Mouse (Mus musculus) liver, embryonic 14.5 days (tissue): ENCODE measurements around the gene Spx. TPM values are rescaled to one million over a fixed set of nuclear protein-coding genes. Genes with fewer than 3 reads are reported as not detected.

Experiments
- ATAC-seq: fragments of 200-750 bp; cut with Nextera tagmentation; 2 replicates; pipeline ENCODE4 v1.8.0; 2017; ENCODE audit warnings: moderate number of reproducible peaks, mild to moderate bottlenecking, moderate library complexity; ENCODE audit not compliant: insufficient read depth
- DNase-seq, 3 experiments: peaks; one replicate each; pipeline ENCODE4 v3.0.0-alpha.2; 2012 to 2013; ENCODE audit warnings: low read depth in 3 of 3, low spot score in 3 of 3
- H3K27ac ChIP-seq: fragments of 300-500 bp; sonication (generic); 2 replicates; pipeline ENCODE4 v1.5.1; 2014; ENCODE audit warnings: moderate library complexity, mild to moderate bottlenecking, control low read depth, inconsistent platforms
- H3K27me3 ChIP-seq: fragments of 300-500 bp; sonication (generic); 2 replicates; pipeline ENCODE4 v1.6.1; 2014; ENCODE audit warnings: mild to moderate bottlenecking, low read length, moderate library complexity; ENCODE audit not compliant: control insufficient read depth, insufficient read depth
- H3K36me3 ChIP-seq: fragments of 300-500 bp; sonication (generic); replicated peaks from 2 replicates; pipeline ENCODE4 v1.6.1; 2014; ENCODE audit warnings: low read depth; ENCODE audit not compliant: control insufficient read depth, insufficient read depth
- H3K4me1 ChIP-seq, 2 experiments: fragments of 200-500 bp in 1 of 2; fragments of 300-500 bp in 1 of 2; sonication (generic) in 1 of 2; replicated peaks; 2 replicates each; pipeline ENCODE4 v1.6.1; 2012 to 2014; ENCODE audit warnings: antibody characterized with exemption in 1 of 2, inconsistent platforms in 1 of 2, low read length in 1 of 2; ENCODE audit not compliant: control insufficient read depth in 2 of 2, insufficient read depth in 2 of 2
- H3K4me2 ChIP-seq: fragments of 300-500 bp; sonication (generic); 2 replicates; pipeline ENCODE4 v1.6.1; 2014; ENCODE audit warnings: low read depth, mild to moderate bottlenecking, control low read depth, moderate library complexity
- H3K4me3 ChIP-seq, 2 experiments: fragments of 200-500 bp in 1 of 2; fragments of 300-500 bp in 1 of 2; sonication (generic) in 1 of 2; 2 replicates each; pipeline ENCODE4 v1.5.1; 2012 to 2014; ENCODE audit warnings: low read depth in 2 of 2, low read length in 2 of 2, mild to moderate bottlenecking in 2 of 2, control low read depth in 1 of 2, inconsistent platforms in 1 of 2, moderate library complexity in 1 of 2; ENCODE audit not compliant: insufficient read depth in 1 of 2
- H3K9ac ChIP-seq: fragments of 300-500 bp; sonication (generic); replicated peaks from 2 replicates; pipeline ENCODE4 v1.6.1; 2014; ENCODE audit warnings: mild to moderate bottlenecking, control low read depth, moderate library complexity
- H3K9me3 ChIP-seq: fragments of 300-500 bp; sonication (generic); 2 replicates; pipeline ENCODE4 v1.6.1; 2016; ENCODE audit warnings: low read length, mixed read lengths; ENCODE audit not compliant: control insufficient read depth
- CTCF ChIP-seq: IDR thresholded peaks from 2 replicates; pipeline ENCODE4 v1.5.1; 2016; ENCODE audit warnings: antibody characterized with exemption, low read depth, control low read depth
- EP300 ChIP-seq: IDR thresholded peaks from 2 replicates; pipeline ENCODE4 v1.6.1; 2016; ENCODE audit warnings: antibody characterized with exemption, low read depth
- WGBS: fragments of 180-500 bp; shearing (Covaris S2); extraction: QIAGEN DNeasy Blood & Tissue Kit; methylation state at CpG from one replicate; pipeline ENCODE4 v1.1.7; 2014; ENCODE audit not compliant: insufficient replicate concordance; 5-methylcytosine and 5-hydroxymethylcytosine counted together
- polyA plus RNA-seq, 2 experiments: library from polyadenylated mRNA; depleted of rRNA in 1 of 2; stranded (reverse) in 1 of 2; unstranded in 1 of 2; fragments of >200 nt; fragmentation: Nextera tagmentation in 1 of 2; extraction: Ambion mirVana in 1 of 2; gene quantifications; 2 replicates each; pipeline versions ENCODE4 v1.2.1 to v1.2.3; 2012 to 2014

Spx gene
- polyA plus RNA-seq, 2 experiments, result 0.29 to 0.65 TPM

DNA sequence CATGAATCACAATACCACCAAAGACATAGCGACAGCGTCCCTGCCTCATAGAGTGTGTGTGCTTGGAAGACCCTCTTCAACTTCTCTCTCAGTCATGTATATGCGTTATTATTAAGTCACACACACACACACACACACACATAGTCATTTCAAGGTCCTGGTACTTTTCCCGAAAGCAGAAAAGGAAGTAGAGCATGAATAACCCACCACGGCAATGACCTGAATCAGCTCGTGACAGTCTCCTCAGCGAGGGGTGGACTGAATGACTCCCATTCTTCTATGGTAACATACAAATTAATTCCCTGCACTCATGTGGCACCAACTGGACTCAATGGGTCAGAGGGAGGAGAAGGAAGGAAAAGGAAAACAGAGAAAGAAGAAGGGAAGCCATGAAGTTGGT is 11.7 kb downstream of the Spx start:
- Histone ChIP-seq H3K36me3 (no peaks in the 10 kb centered on the region), H3K4me1 (no peaks in the 10 kb centered on the region), H3K27me3 (no peaks in the 10 kb centered on the region), H3K4me3 (no peak overlapping the region), H3K9me3 (no peaks in the 10 kb centered on the region), H3K9ac (no peak overlapping the region), H3K4me2 (no peak overlapping the region), H3K27ac (no peak overlapping the region)
- WGBS, result 50% methylated on average over 7 of the region's 7 CpGs
- DNase-seq (no peak), ATAC-seq (no peak)
- TF ChIP-seq EP300 (no peak), CTCF (no peak)

DNA sequence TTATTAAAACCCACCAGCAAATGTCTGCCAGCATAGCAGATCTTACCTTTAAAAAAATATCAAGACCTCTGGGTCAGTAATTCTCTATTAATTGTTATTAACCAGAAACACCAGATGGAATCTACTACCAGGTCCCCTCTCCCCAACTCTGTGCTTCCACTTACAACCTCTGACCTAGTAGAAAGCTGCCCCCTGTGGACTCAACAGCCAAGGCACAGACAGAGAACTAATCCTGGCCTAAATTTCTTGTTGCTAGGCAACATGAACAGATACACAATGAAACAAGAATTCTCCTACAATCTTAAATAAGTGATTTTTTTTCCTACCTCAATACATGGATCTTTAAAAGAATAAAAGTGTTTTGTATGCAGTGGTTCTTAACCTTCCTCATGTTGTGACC is 15.8 kb downstream of the Spx start:
- no peak overlapping the region for H3K4me3 ChIP-seq
- no peaks in the 10 kb centered on the region for H3K9me3 ChIP-seq
- H3K4me2 ChIP-seq, result no peak overlapping the region
- DNase-seq, result no peak
- no peak overlapping the region for H3K9ac ChIP-seq
- H3K36me3 ChIP-seq, result no peaks in the 10 kb centered on the region
- ATAC-seq, result no peak
- H3K27ac ChIP-seq, result no peak overlapping the region
- no peak for TF ChIP-seq CTCF
- TF ChIP-seq EP300, result no peak
- H3K27me3 ChIP-seq, result no peaks in the 10 kb centered on the region
- H3K4me1 ChIP-seq, result no peaks in the 10 kb centered on the region

- 66% methylated on average over 12 of the region's 12 CpGs for whole genome bisulfite sequencing
- no peaks in the 10 kb centered on the region for H3K9me3 ChIP-seq
- TF ChIP-seq EP300 (no peak), CTCF (no peak)
- no peak for ATAC-seq
- no peak overlapping the region for H3K9ac ChIP-seq
- H3K27me3 ChIP-seq, result no peaks in the 10 kb centered on the region
- H3K36me3 ChIP-seq, result no peaks in the 10 kb centered on the region
- H3K27ac ChIP-seq, result no peak overlapping the region
- DNase-seq, result no peak
- no peak overlapping the region for H3K4me2 ChIP-seq
- H3K4me3 ChIP-seq, result no peak overlapping the region
- no peaks in the 10 kb centered on the region for H3K4me1 ChIP-seq
Observed at GRCm38 (mm10) chr6:142451381-142451780, 38.1 kb downstream of the Spx start.

GRCm38 (mm10) chr6:142453311-142453710 is 40.1 kb downstream of the Spx start:
- no peaks in the 10 kb centered on the region for H3K36me3 ChIP-seq
- DNase-seq (no peak), ATAC-seq (no peak)
- WGBS, result 49% methylated on average over 2 of the region's 2 CpGs
- no peak overlapping the region for H3K4me2 ChIP-seq
- H3K27ac ChIP-seq, result no peak overlapping the region
- H3K9me3 ChIP-seq, result no peaks in the 10 kb centered on the region
- H3K9ac ChIP-seq, result no peak overlapping the region
- TF ChIP-seq CTCF (no peak), EP300 (no peak)
- H3K27me3 ChIP-seq, result no peaks in the 10 kb centered on the region
- no peak overlapping the region for H3K4me3 ChIP-seq
- no peaks in the 10 kb centered on the region for H3K4me1 ChIP-seq

GRCm38 (mm10) chr6:142455314-142455996 is 42.2 kb downstream of the Spx start:
- no peaks in the 10 kb centered on the region for H3K4me1 ChIP-seq
- 60% methylated on average over 7 of the region's 7 CpGs for WGBS

More at GRCm38 (mm10) chr6:142455314-142455996, 42.2 kb downstream of the Spx start:
- Histone ChIP-seq H3K9ac (no peak overlapping the region), H3K4me3 (no peak overlapping the region), H3K9me3 (no peaks in the 10 kb centered on the region), H3K4me2 (no peak overlapping the region), H3K27ac (no peak overlapping the region), H3K27me3 (no peaks in the 10 kb centered on the region), H3K36me3 (no peaks in the 10 kb centered on the region)
- no peak for ATAC-seq
- DNase-seq, result no peak
- TF ChIP-seq EP300 (no peak), CTCF (no peak)
